Mouse (Mus musculus): ENCODE measurements around the gene Ubl7. TPM values are rescaled to one million over a fixed set of nuclear protein-coding genes. Genes with fewer than 3 reads are reported as not detected.

The Ubl7 gene
- polyA plus RNA-seq, 1 experiment from 2014 or later = 119 TPM

- Histone ChIP-seq H3K4me3 (ENCODE audit: low read length) (no peak overlapping the region), H3K36me3 (ENCODE audit: insufficient read depth, low read length) (no peaks in the 10 kb centered on the region), H3K9me3 (ENCODE audit: low read length) (no peaks in the 10 kb centered on the region), H3K4me2 (replicated peaks; ENCODE audit: low read depth, low read length) (no peak overlapping the region), H3K4me1 (ENCODE audit: insufficient read depth, low read length) (peaks cover 10% of the 10 kb centered on the region; the same call in 1 of the 2 replicates), H3K9ac (replicated peaks; ENCODE audit: low read length) (no peak overlapping the region), H3K27me3 (ENCODE audit: insufficient read depth, low read length) (no peaks in the 10 kb centered on the region), H3K27ac (ENCODE audit: low read length) (no peak overlapping the region)
- no peak for ATAC-seq (ENCODE audit: low FRiP score, low TSS enrichment)
- 86% methylated on average over 12 of the region's 12 CpGs for WGBS
Measured at GRCm38 (mm10) chr9:57954962-57955744, 44.4 kb downstream of the Ubl7 start.

- Histone ChIP-seq H3K36me3 (ENCODE audit: insufficient read depth, low read length) (no peaks in the 10 kb centered on the region), H3K9me3 (ENCODE audit: low read length) (no peaks in the 10 kb centered on the region), H3K27me3 (ENCODE audit: insufficient read depth, low read length) (no peaks in the 10 kb centered on the region), H3K4me3 (ENCODE audit: low read length) (no peak overlapping the region), H3K4me1 (ENCODE audit: insufficient read depth, low read length) (peaks cover 10% of the 10 kb centered on the region; the same call in 1 of the 2 replicates), H3K4me2 (replicated peaks; ENCODE audit: low read depth, low read length) (no peak overlapping the region), H3K9ac (replicated peaks; ENCODE audit: low read length) (no peak overlapping the region), H3K27ac (ENCODE audit: low read length) (no peak overlapping the region)
- ATAC-seq (ENCODE audit: low FRiP score, low TSS enrichment) = no peak
- WGBS = 83% methylated on average over 6 of the region's 6 CpGs
Measured at GRCm38 (mm10) chr9:57955764-57956163, 45.0 kb downstream of the Ubl7 start.

- 85% methylated on average over 9 of the region's 9 CpGs for WGBS
- no peaks in the 10 kb centered on the region for H3K27me3 ChIP-seq (ENCODE audit: insufficient read depth, low read length)
- no peak overlapping the region for H3K27ac ChIP-seq (ENCODE audit: low read length)
- no peaks in the 10 kb centered on the region for H3K9me3 ChIP-seq (ENCODE audit: low read length)
- H3K9ac ChIP-seq (replicated peaks; ENCODE audit: low read length) = no peak overlapping the region
- ATAC-seq (ENCODE audit: low FRiP score, low TSS enrichment) = no peak
- H3K4me3 ChIP-seq (ENCODE audit: low read length) = no peak overlapping the region
- H3K36me3 ChIP-seq (ENCODE audit: insufficient read depth, low read length) = no peaks in the 10 kb centered on the region
- peaks cover 10% of the 10 kb centered on the region; the same call in 1 of the 2 replicates for H3K4me1 ChIP-seq (ENCODE audit: insufficient read depth, low read length)
- no peak overlapping the region for H3K4me2 ChIP-seq (replicated peaks; ENCODE audit: low read depth, low read length)
Measured at GRCm38 (mm10) chr9:57956196-57956837, 45.5 kb downstream of the Ubl7 start.

- no peaks in the 10 kb centered on the region for H3K36me3 ChIP-seq (ENCODE audit: insufficient read depth, low read length)
- no peaks in the 10 kb centered on the region for H3K27me3 ChIP-seq (ENCODE audit: insufficient read depth, low read length)
- H3K9me3 ChIP-seq (ENCODE audit: low read length) = no peaks in the 10 kb centered on the region
- no peak overlapping the region for H3K9ac ChIP-seq (replicated peaks; ENCODE audit: low read length)
- no peak overlapping the region for H3K4me3 ChIP-seq (ENCODE audit: low read length)
- ATAC-seq (ENCODE audit: low FRiP score, low TSS enrichment) = no peak
- H3K27ac ChIP-seq (ENCODE audit: low read length) = no peak overlapping the region
- WGBS = 64% methylated on average over 5 of the region's 5 CpGs
- H3K4me1 ChIP-seq (ENCODE audit: insufficient read depth, low read length) = peaks cover 15% of the 10 kb centered on the region
- H3K4me2 ChIP-seq (replicated peaks; ENCODE audit: low read depth, low read length) = no peak overlapping the region
Measured at GRCm38 (mm10) chr9:57956838-57957236, 46.1 kb downstream of the Ubl7 start.

- 81% methylated on average over 1 of the region's 1 CpGs for WGBS
- H3K27me3 ChIP-seq (ENCODE audit: insufficient read depth, low read length) = no peaks in the 10 kb centered on the region
- peaks cover 16% of the 10 kb centered on the region for H3K4me1 ChIP-seq (ENCODE audit: insufficient read depth, low read length)
- no peaks in the 10 kb centered on the region for H3K36me3 ChIP-seq (ENCODE audit: insufficient read depth, low read length)
- ATAC-seq (ENCODE audit: low FRiP score, low TSS enrichment) = no peak
- no peak overlapping the region for H3K4me3 ChIP-seq (ENCODE audit: low read length)
- H3K9me3 ChIP-seq (ENCODE audit: low read length) = no peaks in the 10 kb centered on the region
- no peak overlapping the region for H3K27ac ChIP-seq (ENCODE audit: low read length)
- H3K9ac ChIP-seq (replicated peaks; ENCODE audit: low read length) = no peak overlapping the region
- H3K4me2 ChIP-seq (replicated peaks; ENCODE audit: low read depth, low read length) = no peak overlapping the region
Measured at GRCm38 (mm10) chr9:57958615-57959014, 47.8 kb downstream of the Ubl7 start.

- H3K9ac ChIP-seq (replicated peaks; ENCODE audit: low read length) = no peak overlapping the region
- WGBS = 70% methylated on average over 10 of the region's 10 CpGs
- no peaks in the 10 kb centered on the region for H3K9me3 ChIP-seq (ENCODE audit: low read length)
- peaks cover 14% of the 10 kb centered on the region for H3K4me1 ChIP-seq (ENCODE audit: insufficient read depth, low read length)
- no peak overlapping the region for H3K4me3 ChIP-seq (ENCODE audit: low read length)
- H3K27me3 ChIP-seq (ENCODE audit: insufficient read depth, low read length) = no peaks in the 10 kb centered on the region
- no peak overlapping the region for H3K4me2 ChIP-seq (replicated peaks; ENCODE audit: low read depth, low read length)
- H3K27ac ChIP-seq (ENCODE audit: low read length) = no peak overlapping the region
- no peak for ATAC-seq (ENCODE audit: low FRiP score, low TSS enrichment)
- H3K36me3 ChIP-seq (ENCODE audit: insufficient read depth, low read length) = no peaks in the 10 kb centered on the region
Measured at GRCm38 (mm10) chr9:57959399-57959798, 48.6 kb downstream of the Ubl7 start.

- H3K4me2 ChIP-seq (replicated peaks; ENCODE audit: low read depth, low read length) = no peak overlapping the region
- no peak for ATAC-seq (ENCODE audit: low FRiP score, low TSS enrichment)
- no peaks in the 10 kb centered on the region for H3K9me3 ChIP-seq (ENCODE audit: low read length)
- no peak overlapping the region for H3K27ac ChIP-seq (ENCODE audit: low read length)
- 80% methylated on average over 17 of the region's 17 CpGs for WGBS
- H3K36me3 ChIP-seq (ENCODE audit: insufficient read depth, low read length) = no peaks in the 10 kb centered on the region
- H3K4me3 ChIP-seq (ENCODE audit: low read length) = no peak overlapping the region
- H3K4me1 ChIP-seq (ENCODE audit: insufficient read depth, low read length) = peaks cover 14% of the 10 kb centered on the region
- H3K27me3 ChIP-seq (ENCODE audit: insufficient read depth, low read length) = no peaks in the 10 kb centered on the region
- no peak overlapping the region for H3K9ac ChIP-seq (replicated peaks; ENCODE audit: low read length)
Measured at GRCm38 (mm10) chr9:57959886-57960866, 49.4 kb downstream of the Ubl7 start.

GRCm38 (mm10) chr9:57961226-57961625 lies 50.4 kb downstream of the Ubl7 start:
- Histone ChIP-seq H3K4me2 (replicated peaks; ENCODE audit: low read depth, low read length) (no peak overlapping the region), H3K9me3 (ENCODE audit: low read length) (no peaks in the 10 kb centered on the region), H3K36me3 (ENCODE audit: insufficient read depth, low read length) (no peaks in the 10 kb centered on the region), H3K4me3 (ENCODE audit: low read length) (no peak overlapping the region), H3K9ac (replicated peaks; ENCODE audit: low read length) (no peak overlapping the region), H3K4me1 (ENCODE audit: insufficient read depth, low read length) (peaks cover 14% of the 10 kb centered on the region), H3K27ac (ENCODE audit: low read length) (no peak overlapping the region), H3K27me3 (ENCODE audit: insufficient read depth, low read length) (no peaks in the 10 kb centered on the region)
- WGBS = 88% methylated on average over 15 of the region's 15 CpGs
- ATAC-seq (ENCODE audit: low FRiP score, low TSS enrichment) = no peak

GRCm38 (mm10) chr9:57961863-57962778 lies 51.3 kb downstream of the Ubl7 start:
- H3K27me3 ChIP-seq (ENCODE audit: insufficient read depth, low read length) = no peaks in the 10 kb centered on the region

More at GRCm38 (mm10) chr9:57961863-57962778, 51.3 kb downstream of the Ubl7 start:
- Histone ChIP-seq H3K4me3 (ENCODE audit: low read length) (no peak overlapping the region), H3K36me3 (ENCODE audit: insufficient read depth, low read length) (no peaks in the 10 kb centered on the region), H3K4me1 (ENCODE audit: insufficient read depth, low read length) (peaks cover 14% of the 10 kb centered on the region), H3K27ac (ENCODE audit: low read length) (peak overlapping the region; percentile 30; the same call in 1 of the 2 replicates), H3K9me3 (ENCODE audit: low read length) (no peaks in the 10 kb centered on the region), H3K9ac (replicated peaks; ENCODE audit: low read length) (no peak overlapping the region), H3K4me2 (replicated peaks; ENCODE audit: low read depth, low read length) (no peak overlapping the region)
- WGBS = 40% methylated on average over 17 of the region's 17 CpGs
- no peak for ATAC-seq (ENCODE audit: low FRiP score, low TSS enrichment)

All from kidney, embryonic 16.5 days (tissue).